Comparison of ENCODE assay signal across 14 mouse cellular contexts in genomic region chr6:135237326-135237725, GRCm38 (mm10). TPM values are rescaled to one million over a fixed set of nuclear protein-coding genes. Genes with fewer than 3 reads are reported as not detected.
DNase-seq lines count a peak whose midpoint lies in the region; ATAC-seq and TF ChIP-seq lines count a peak whose summit lies in the region.
"Had no signal": no experiment of that assay in that cellular context is flagged by ENCODE, and none has a peak within 500 bp of the region (broad histone marks: within the 10 kb centered on the region; RNA-seq: fewer than 3 reads in every experiment).

No protein-coding gene starts in this region.

- H3K9me3 ChIP-seq in liver, postnatal 0 days (ENCODE audit: low read length): no peaks in the 10 kb centered on the region
- H3K9me3 ChIP-seq in stomach, embryonic 16.5 days (replicated peaks; ENCODE audit: control insufficient read depth, low read length): no peaks in the 10 kb centered on the region
- no peaks in the 10 kb centered on the region for H3K9me3 ChIP-seq in hindbrain, postnatal 0 days (ENCODE audit: low read length)
- H3K9me3 ChIP-seq: hindbrain, embryonic 13.5 days; lung, embryonic 15.5 days; neural tube, embryonic 13.5 days had no signal

- DNase-seq in heart, adult 11 months: peak; percentile 95
- DNase-seq in heart, postnatal 25 days (ENCODE audit: low spot score): no peak
- peak; percentile 21 for DNase-seq in heart, adult 8-10 months (ENCODE audit: low spot score)
- peak; percentile 29 for DNase-seq in liver, postnatal 0 days
- no peak for DNase-seq in hindbrain, postnatal 0 days (ENCODE audit: low spot score)
- DNase-seq in adrenal gland, postnatal 10 days: no peak
- no peak for DNase-seq in cerebellum, postnatal 4 days (ENCODE audit: low spot score in 2 of 2)
- DNase-seq: embryo, embryonic 11 days; layer of hippocampus, adult 9-11 months; spleen, adult 18-20 months had no signal

- H3K27ac ChIP-seq in liver, postnatal 0 days (ENCODE audit: low read depth): no peak overlapping the region
- no peak overlapping the region for H3K27ac ChIP-seq in stomach, embryonic 16.5 days (ENCODE audit: low read length)
- no peak overlapping the region for H3K27ac ChIP-seq in hindbrain, postnatal 0 days
- H3K27ac ChIP-seq: hindbrain, embryonic 13.5 days; lung, embryonic 15.5 days; neural tube, embryonic 13.5 days had no signal

- peak; percentile 47 for TF ChIP-seq CTCF in liver, postnatal 0 days (IDR thresholded peaks at IDR 0.05; ENCODE audit: low read depth)
- no peak for TF ChIP-seq CTCF in hindbrain, postnatal 0 days (IDR thresholded peaks at IDR 0.05; ENCODE audit: low read depth)

- intact Hi-C loops in heart, postnatal 25 days (cut with DNase I): loop anchor here (5.0 kb wide), 1 partner anchor 90 kb away; no protein-coding TSS in a partner anchor

- H3K4me2 ChIP-seq in liver, postnatal 0 days (ENCODE audit: low read depth, low read length): no peak overlapping the region
- H3K4me2 ChIP-seq in stomach, embryonic 16.5 days (ENCODE audit: low read depth, low read length): no peak overlapping the region
- H3K4me2 ChIP-seq in hindbrain, postnatal 0 days (ENCODE audit: low read depth, low read length): no peak overlapping the region
- H3K4me2 ChIP-seq: hindbrain, embryonic 13.5 days; lung, embryonic 15.5 days; neural tube, embryonic 13.5 days had no signal

- peaks cover 3% of the 10 kb centered on the region; the same call in 1 of the 2 replicates for H3K4me1 ChIP-seq in liver, postnatal 0 days (ENCODE audit: insufficient read depth)
- no peaks in the 10 kb centered on the region for H3K4me1 ChIP-seq in stomach, embryonic 16.5 days (ENCODE audit: control insufficient read depth, insufficient read depth, low read length)
- no peaks in the 10 kb centered on the region for H3K4me1 ChIP-seq in hindbrain, postnatal 0 days (ENCODE audit: insufficient read depth, low read length)
- H3K4me1 ChIP-seq: hindbrain, embryonic 13.5 days; lung, embryonic 15.5 days; neural tube, embryonic 13.5 days had no signal

- H3K27me3 ChIP-seq in liver, postnatal 0 days (ENCODE audit: insufficient read depth, low read length): no peaks in the 10 kb centered on the region
- no peaks in the 10 kb centered on the region for H3K27me3 ChIP-seq in stomach, embryonic 16.5 days (ENCODE audit: control insufficient read depth, insufficient read depth, low read length)
- no peaks in the 10 kb centered on the region for H3K27me3 ChIP-seq in hindbrain, postnatal 0 days (ENCODE audit: insufficient read depth, low read length)
- H3K27me3 ChIP-seq: hindbrain, embryonic 13.5 days; lung, embryonic 15.5 days; neural tube, embryonic 13.5 days had no signal

- no peak overlapping the region for H3K4me3 ChIP-seq in liver, postnatal 0 days (ENCODE audit: low read depth, low read length)
- H3K4me3 ChIP-seq in stomach, embryonic 16.5 days (replicated peaks; ENCODE audit: low read length): no peak overlapping the region
- H3K4me3 ChIP-seq in hindbrain, postnatal 0 days (ENCODE audit: low read length): no peak overlapping the region
- H3K4me3 ChIP-seq: hindbrain, embryonic 13.5 days; lung, embryonic 15.5 days; neural tube, embryonic 13.5 days had no signal

- ATAC-seq in liver, postnatal 0 days: peak; percentile 29; the same call in 1 of the 2 replicates
- 0 out of 2 replicates have a peak, but pooled peaks have one; percentile 15 for ATAC-seq in stomach, embryonic 16.5 days (ENCODE audit: insufficient read depth, low FRiP score)
- no peak for ATAC-seq in hindbrain, postnatal 0 days

- H3K36me3 ChIP-seq in liver, postnatal 0 days (replicated peaks; ENCODE audit: insufficient read depth, low read length): peaks cover 22% of the 10 kb centered on the region; the same call in 1 of the 2 replicates
- no peaks in the 10 kb centered on the region for H3K36me3 ChIP-seq in stomach, embryonic 16.5 days (ENCODE audit: control insufficient read depth, insufficient read depth, low read length)
- peaks cover 13% of the 10 kb centered on the region; the same call in 1 of the 2 replicates for H3K36me3 ChIP-seq in hindbrain, postnatal 0 days (ENCODE audit: insufficient read depth, low read length)

- no peak overlapping the region for H3K9ac ChIP-seq in liver, postnatal 0 days (replicated peaks)
- H3K9ac ChIP-seq in stomach, embryonic 16.5 days (ENCODE audit: low read length): no peak overlapping the region
- no peak overlapping the region for H3K9ac ChIP-seq in hindbrain, postnatal 0 days (replicated peaks; ENCODE audit: low read length)
- H3K9ac ChIP-seq: hindbrain, embryonic 13.5 days; lung, embryonic 15.5 days; neural tube, embryonic 13.5 days had no signal

- 27% methylated on average over 14 of the region's 14 CpGs for WGBS in liver, postnatal 0 days (ENCODE audit: insufficient replicate concordance)
- WGBS in stomach, embryonic 16.5 days: 53% methylated on average over 14 of the region's 14 CpGs
- WGBS in hindbrain, postnatal 0 days: 74% methylated on average over 14 of the region's 14 CpGs

- TF ChIP-seq EP300 in liver, postnatal 0 days (IDR thresholded peaks at IDR 0.05; ENCODE audit: low read depth): no peak

RNA-seq across cellular contexts. Expression of gene Gsg1, which starts 16.8 kb away (rescaled TPM):
- total RNA-seq in heart, postnatal 25 days (2021): under 1 TPM; 0.34 to 0.47 TPM
- total RNA-seq in heart, adult 8-10 months (2022): under 1 TPM; 0.31 to 0.47 (median 0.42) TPM
- 0.14 and 0.26 TPM in 2 replicates for polyA plus RNA-seq in liver, postnatal 0 days (2015; fragmentation: Nextera tagmentation; extraction: Ambion mirVana)
- polyA plus RNA-seq in stomach, embryonic 16.5 days (2015; fragmentation: Nextera tagmentation; extraction: Ambion mirVana): 0.87 and 1.6 TPM in 2 replicates
- total RNA-seq in hindbrain, postnatal 0 days (2014; rRNA removed): 1.1 TPM in 1 of 2 replicates, not detected in the other
- 0.18 and 0.31 TPM in 2 replicates for polyA plus RNA-seq in hindbrain, postnatal 0 days (2015; fragmentation: Nextera tagmentation; extraction: Ambion mirVana)
- total RNA-seq in adrenal gland, postnatal 10 days (2021): not detected

RNA-seq across cellular contexts. Expression of gene Hebp1, which starts 39.5 kb away (rescaled TPM):
- total RNA-seq in heart, postnatal 25 days (2021): 10 to 100 TPM; 40.0 to 43.4 TPM
- 10 to 100 TPM; 56.9 to 61.7 (median 58.6) TPM for total RNA-seq in heart, adult 8-10 months (2022)
- polyA plus RNA-seq in liver, postnatal 0 days (2015; fragmentation: Nextera tagmentation; extraction: Ambion mirVana): 94.2 and 108 TPM in 2 replicates
- 37.4 and 37.7 TPM in 2 replicates for polyA plus RNA-seq in stomach, embryonic 16.5 days (2015; fragmentation: Nextera tagmentation; extraction: Ambion mirVana)
- total RNA-seq in hindbrain, postnatal 0 days (2014; rRNA removed): 5.7 and 8.3 TPM in 2 replicates
- 10.3 and 13.2 TPM in 2 replicates for polyA plus RNA-seq in hindbrain, postnatal 0 days (2015; fragmentation: Nextera tagmentation; extraction: Ambion mirVana)
- 10 to 100 TPM; 47.4 to 58.4 TPM for total RNA-seq in adrenal gland, postnatal 10 days (2021)

RNA-seq across cellular contexts. Expression of gene Fam234b, which starts 39.5 kb away (rescaled TPM):
- 1 to 10 TPM; 6.5 to 6.7 TPM for total RNA-seq in heart, postnatal 25 days (2021)
- 10 to 100 TPM in 2 of 4 experiments, 1 to 10 TPM in 2; 7.1 to 11.9 (median 10.3) TPM for total RNA-seq in heart, adult 8-10 months (2022)
- 15.4 and 17.1 TPM in 2 replicates for polyA plus RNA-seq in liver, postnatal 0 days (2015; fragmentation: Nextera tagmentation; extraction: Ambion mirVana)
- polyA plus RNA-seq in stomach, embryonic 16.5 days (2015; fragmentation: Nextera tagmentation; extraction: Ambion mirVana): 29.1 and 33.3 TPM in 2 replicates
- total RNA-seq in hindbrain, postnatal 0 days (2014; rRNA removed): 75.7 and 79.0 TPM in 2 replicates
- polyA plus RNA-seq in hindbrain, postnatal 0 days (2015; fragmentation: Nextera tagmentation; extraction: Ambion mirVana): 86.6 and 92.0 TPM in 2 replicates
- 10 to 100 TPM; 25.9 to 29.4 TPM for total RNA-seq in adrenal gland, postnatal 10 days (2021)

Comparison
In these comparisons a context has a peak if more than half of its experiments do, and no peak if none do; other contexts are left out.
1. DNase-seq: peak in heart, adult 11 months (single experiment), heart, adult 8-10 months (single experiment) and liver, postnatal 0 days (single experiment); none in heart, postnatal 25 days (single experiment), hindbrain, postnatal 0 days (single experiment), adrenal gland, postnatal 10 days (single experiment) and cerebellum, postnatal 4 days (0 of 2).